Mouse (Mus musculus) embryonic fibroblast, embryonic 13.5 days (primary cell): ENCODE measurements at regions not wholly inside any gene's neighbourhood (a gene's known extent, or its start where the extent isn't known, plus 50 kb on each side); places are given as distances from the start of the nearest gene placed in this dataset.

Source experiments
- CTCF ChIP-seq: IDR thresholded peaks from 2 replicates; pipeline ENCODE4 v1.5.1; 2011; ENCODE audit warnings: mild to moderate bottlenecking, control low read depth, low read length, moderate library complexity, borderline replicate concordance; ENCODE audit not compliant: insufficient read depth
- POLR2A ChIP-seq: IDR thresholded peaks from 2 replicates; pipeline ENCODE4 v1.6.1; 2011; ENCODE audit warnings: low read depth, mild to moderate bottlenecking, control low read depth, low read length, moderate library complexity

- TF ChIP-seq POLR2A = no peak
- TF ChIP-seq CTCF = no peak
These were observed 192.5 kb downstream of the Rplp1 start for GRCm38 (mm10) chr9:61721851-61722250.
